Mouse (Mus musculus) cerebellum, adult 2 months (tissue): Measurements from ENCODE around the gene Gja8. TPM values are rescaled to one million over a fixed set of nuclear protein-coding genes. Genes with fewer than 3 reads are reported as not detected.

Experiments
- DNase-seq, 2 experiments: peaks; one replicate each; pipeline ENCODE4 v3.0.0; 2021
- H3K27ac ChIP-seq: fragments of 200-500 bp; 2 replicates; pipeline ENCODE4 v1.5.1; 2012; ENCODE audit warnings: low read length, control low read depth, inconsistent platforms; ENCODE audit not compliant: insufficient read depth
- H3K27me3 ChIP-seq: fragments of 200-500 bp; 2 replicates; pipeline ENCODE4 v1.6.1; 2012; ENCODE audit warnings: inconsistent platforms, mild to moderate bottlenecking, low read length, moderate library complexity; ENCODE audit not compliant: control insufficient read depth, insufficient read depth
- H3K4me1 ChIP-seq: fragments of 200-500 bp; 2 replicates; pipeline ENCODE4 v1.6.1; 2011; ENCODE audit warnings: low read length; ENCODE audit not compliant: control insufficient read depth, insufficient read depth
- H3K4me3 ChIP-seq: fragments of 200-500 bp; replicated peaks from 2 replicates; pipeline ENCODE3; 2011; ENCODE audit warnings: mild to moderate bottlenecking, low read depth, low read length, control low read depth; ENCODE audit not compliant: insufficient read depth
- CTCF ChIP-seq: fragments of 200-500 bp; IDR thresholded peaks from 2 replicates; pipeline ENCODE4 v1.5.1; 2011; ENCODE audit warnings: low read depth, mild to moderate bottlenecking, control low read depth, low read length, moderate library complexity, borderline replicate concordance; ENCODE audit not compliant: insufficient read depth
- POLR2A ChIP-seq: fragments of 200-500 bp; IDR thresholded peaks from 2 replicates; pipeline ENCODE4 v1.6.1; 2011; ENCODE audit warnings: low read length, control low read depth, borderline replicate concordance; ENCODE audit not compliant: insufficient read depth
- WGBS: fragments of 180-500 bp; shearing (Covaris S2); methylation state at CpG from one replicate; pipeline ENCODE4 v1.1.7; 2018; 5-methylcytosine and 5-hydroxymethylcytosine counted together
- polyA plus RNA-seq: library from polyadenylated mRNA; depleted of rRNA; stranded (reverse); fragments of >200 nt; gene quantifications from 2 replicates; pipeline ENCODE4 v1.2.3, GENCODE M21; 2012

Gja8 gene
- polyA plus RNA-seq, 1 experiment, result not detected

- WGBS, result 41% methylated on average over 5 of the region's 5 CpGs
- H3K27me3 ChIP-seq, result no peaks in the 10 kb centered on the region
- no peaks in the 10 kb centered on the region; the same call in 1 of the 2 replicates for H3K4me1 ChIP-seq
- H3K4me3 ChIP-seq, result no peak overlapping the region
- TF ChIP-seq CTCF, result no peak
- no peak for TF ChIP-seq POLR2A
- no peak for DNase-seq
- H3K27ac ChIP-seq, result no peak overlapping the region
These were observed 11.8 kb upstream of the Gja8 start for GRCm38 (mm10) chr3:96937606-96938005.

DNA sequence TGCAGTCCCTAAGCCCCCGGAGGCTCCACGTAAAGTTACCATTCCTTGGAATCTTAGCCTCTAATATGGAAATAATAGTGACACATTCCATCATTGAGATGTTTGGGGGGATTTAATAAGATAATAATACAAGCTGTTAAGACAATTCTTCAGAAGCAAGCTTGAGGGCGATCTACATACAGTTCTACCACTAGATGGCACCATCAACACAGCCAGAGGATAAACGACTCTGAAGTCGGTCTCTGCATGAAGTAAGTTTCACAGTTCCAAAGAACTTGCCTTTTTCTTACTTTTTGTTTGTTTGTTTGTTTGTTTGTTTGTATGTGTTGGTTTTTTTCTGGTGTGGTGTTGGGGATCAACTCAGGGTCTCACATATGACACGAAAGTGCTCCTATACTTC, 10.4 kb upstream of the Gja8 start:
- TF ChIP-seq POLR2A (no peak), CTCF (peak; percentile 49; the same call in 1 of the 2 replicates)

GRCm38 (mm10) chr3:96931261-96931681, 5.5 kb upstream of the Gja8 start:
- Histone ChIP-seq H3K27me3 (no peaks in the 10 kb centered on the region), H3K27ac (no peak overlapping the region), H3K4me1 (no peaks in the 10 kb centered on the region), H3K4me3 (no peak overlapping the region)
- TF ChIP-seq POLR2A (no peak), CTCF (no peak)
- DNase-seq, result no peak
- WGBS, result 25% methylated on average over 5 of the region's 5 CpGs

More for the DNA sequence above, 10.4 kb upstream of the Gja8 start:
- DNase-seq, result peak in 1 of 2 experiments; percentile 31
- H3K4me3 ChIP-seq, result no peak overlapping the region
- WGBS, result 14% methylated on average over 6 of the region's 6 CpGs
- H3K27ac ChIP-seq, result no peak overlapping the region
- H3K4me1 ChIP-seq, result no peaks in the 10 kb centered on the region; the same call in 1 of the 2 replicates
- H3K27me3 ChIP-seq, result no peaks in the 10 kb centered on the region

- no peaks in the 10 kb centered on the region for H3K27me3 ChIP-seq
- DNase-seq, result no peak
- TF ChIP-seq POLR2A, result no peak
- TF ChIP-seq CTCF, result no peak
- WGBS, result 75% methylated on average over 4 of the region's 4 CpGs
- no peak overlapping the region for H3K27ac ChIP-seq
- no peak overlapping the region for H3K4me3 ChIP-seq
- no peaks in the 10 kb centered on the region for H3K4me1 ChIP-seq
These were observed 1.2 kb downstream of the Gja8 start for GRCm38 (mm10) chr3:96924631-96925030.

- 88% methylated on average over 7 of the region's 7 CpGs for WGBS
- TF ChIP-seq POLR2A (no peak), CTCF (no peak)
- Histone ChIP-seq H3K27ac (no peak overlapping the region), H3K27me3 (no peaks in the 10 kb centered on the region), H3K4me3 (no peak overlapping the region), H3K4me1 (no peaks in the 10 kb centered on the region)
- no peak for DNase-seq
These were observed 4.8 kb downstream of the Gja8 start for GRCm38 (mm10) chr3:96920991-96921390.

DNA sequence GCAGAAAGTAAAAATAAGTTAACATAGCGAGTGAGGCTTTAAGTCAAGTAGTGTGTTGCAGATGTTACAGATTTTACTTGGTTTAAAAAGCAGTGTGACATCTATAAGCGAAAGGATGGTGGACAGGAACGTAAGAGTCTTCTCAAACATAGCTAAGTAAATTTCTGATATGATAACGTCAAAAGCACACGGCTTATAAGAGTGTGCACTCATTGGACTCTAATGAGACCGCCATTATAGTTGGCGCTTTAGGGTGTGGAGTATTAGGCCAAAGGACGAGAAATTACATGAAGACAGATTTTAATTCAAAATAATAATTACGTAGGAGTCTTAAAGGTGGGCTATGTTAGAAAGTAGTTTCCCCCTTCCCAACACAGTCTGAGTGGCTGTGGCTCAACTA, 20.2 kb downstream of the Gja8 start:
- TF ChIP-seq CTCF (no peak), POLR2A (no peak)
- no peak overlapping the region for H3K27ac ChIP-seq
- WGBS, result 24% methylated on average over 9 of the region's 9 CpGs

GRCm38 (mm10) chr3:96904851-96905541, 20.8 kb downstream of the Gja8 start, which contains the start of gene Gpr89:
Gpr89 (minus strand) TSS chr3:96905346.
- DNase-seq, result peak; percentile 95 to 97
- H3K4me1 ChIP-seq, result no peaks in the 10 kb centered on the region
- TF ChIP-seq POLR2A (peak; percentile 94), CTCF (no peak)
- H3K4me3 ChIP-seq, result peak within 1 kb of the TSS; percentile 77
- under 1% methylated on average over 40 of the region's 40 CpGs for WGBS
- no peaks in the 10 kb centered on the region for H3K27me3 ChIP-seq
- peak within 1 kb of the TSS; percentile 54 for H3K27ac ChIP-seq

More for the DNA sequence above, 20.2 kb downstream of the Gja8 start:
- no peaks in the 10 kb centered on the region for H3K4me1 ChIP-seq
- H3K4me3 ChIP-seq, result peak overlapping the region; percentile 77
- H3K27me3 ChIP-seq, result no peaks in the 10 kb centered on the region
- DNase-seq, result no peak

GRCm38 (mm10) chr3:96904393-96904792, 21.4 kb downstream of the Gja8 start, which contains the start of gene Gja5:
Gja5 (plus strand) TSS chr3:96904693.
- DNase-seq, result no peak
- WGBS, result 7% methylated on average over 14 of the region's 14 CpGs
- peak within 1 kb of the TSS; percentile 77 for H3K4me3 ChIP-seq
- H3K27ac ChIP-seq, result peak within 1 kb of the TSS; percentile 54
- H3K27me3 ChIP-seq, result no peaks in the 10 kb centered on the region
- TF ChIP-seq CTCF (no peak), POLR2A (no peak)
- H3K4me1 ChIP-seq, result no peaks in the 10 kb centered on the region
